Mouse (Mus musculus) right cerebral cortex, postnatal 14 days (tissue): ENCODE measurements around the gene Gsdma.

Experiments used
- DNase-seq: peaks from one replicate; pipeline ENCODE4 v3.0.0; 2022

Gene Gsdma

GRCm38 (mm10) chr11:98681786-98682745 is 17.9 kb downstream of the Gsdma start, which contains the start of gene Psmd3:
Gene Psmd3, plus strand, starts transcription at chr11:98682554.
- DNase-seq: peak; percentile 92

GRCm38 (mm10) chr11:98682811-98683210 is 18.7 kb downstream of the Gsdma start:
- no peak for DNase-seq

GRCm38 (mm10) chr11:98685642-98686041 is 21.5 kb downstream of the Gsdma start:
- DNase-seq: no peak

- DNase-seq: no peak
These were observed 22.8 kb downstream of the Gsdma start for GRCm38 (mm10) chr11:98686976-98687375.

DNA sequence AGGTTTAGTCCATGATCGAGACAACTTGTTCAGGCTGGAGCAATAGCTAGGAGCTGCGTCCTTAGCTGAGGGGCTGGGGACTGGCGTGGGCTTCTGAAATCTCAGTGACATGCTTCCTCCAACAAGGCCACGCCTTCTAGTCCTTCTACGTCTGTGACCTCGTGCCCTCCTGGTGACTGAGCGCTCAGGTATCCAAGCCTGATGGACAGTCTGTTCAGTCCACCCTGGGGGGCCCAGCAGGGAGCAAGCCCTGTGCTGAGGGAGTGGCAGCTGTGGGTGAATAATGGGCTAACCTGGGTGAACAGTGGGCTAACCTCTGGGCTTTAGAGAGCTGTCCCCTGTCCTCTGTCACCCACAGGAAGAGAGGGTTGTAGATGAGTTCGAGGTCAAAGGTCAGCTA is 23.9 kb downstream of the Gsdma start:
- no peak for DNase-seq

GRCm38 (mm10) chr11:98693201-98693600 is 29.1 kb downstream of the Gsdma start:
- no peak for DNase-seq

DNA sequence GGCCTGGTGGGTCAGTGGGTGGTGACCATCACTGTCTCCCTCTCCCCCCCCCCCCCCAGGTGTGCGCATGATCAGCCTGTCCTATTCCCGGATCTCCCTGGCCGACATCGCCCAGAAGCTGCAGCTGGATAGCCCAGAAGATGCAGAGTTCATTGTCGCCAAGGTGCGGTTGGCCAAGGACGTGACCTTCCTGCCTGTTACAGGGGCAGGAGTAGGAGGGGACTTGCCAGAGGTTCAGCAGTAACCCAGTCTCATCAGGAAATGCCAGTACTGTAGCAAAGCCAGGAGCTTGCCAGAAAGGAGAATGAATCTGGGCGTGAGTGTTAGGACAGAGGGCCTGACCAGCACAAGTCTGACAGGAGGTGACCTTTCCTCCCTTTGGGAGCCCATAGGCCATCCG is 29.6 kb downstream of the Gsdma start:
- DNase-seq: no peak

- DNase-seq: no peak
These were observed 30.1 kb downstream of the Gsdma start for GRCm38 (mm10) chr11:98694301-98694700.

DNA sequence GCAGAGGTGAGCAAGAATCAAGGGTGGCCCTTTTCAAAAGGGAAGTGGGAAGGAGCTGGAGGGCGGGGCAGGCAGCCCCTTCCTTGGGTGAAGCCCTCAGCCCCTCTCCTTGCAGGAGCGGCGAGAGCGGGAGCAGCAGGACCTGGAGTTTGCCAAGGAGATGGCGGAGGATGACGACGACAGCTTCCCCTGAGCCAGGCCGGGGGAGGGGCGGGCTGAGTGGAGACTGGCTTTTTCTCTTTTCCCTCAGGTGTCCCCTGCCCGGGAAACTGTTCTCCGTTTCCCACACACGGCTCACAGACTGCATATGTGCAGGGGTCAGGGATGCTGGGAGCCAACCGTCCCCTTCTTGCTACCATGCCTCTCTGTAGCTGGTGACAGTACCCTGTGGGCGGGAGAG is 31.3 kb downstream of the Gsdma start:
- peak; percentile 54 for DNase-seq

DNA sequence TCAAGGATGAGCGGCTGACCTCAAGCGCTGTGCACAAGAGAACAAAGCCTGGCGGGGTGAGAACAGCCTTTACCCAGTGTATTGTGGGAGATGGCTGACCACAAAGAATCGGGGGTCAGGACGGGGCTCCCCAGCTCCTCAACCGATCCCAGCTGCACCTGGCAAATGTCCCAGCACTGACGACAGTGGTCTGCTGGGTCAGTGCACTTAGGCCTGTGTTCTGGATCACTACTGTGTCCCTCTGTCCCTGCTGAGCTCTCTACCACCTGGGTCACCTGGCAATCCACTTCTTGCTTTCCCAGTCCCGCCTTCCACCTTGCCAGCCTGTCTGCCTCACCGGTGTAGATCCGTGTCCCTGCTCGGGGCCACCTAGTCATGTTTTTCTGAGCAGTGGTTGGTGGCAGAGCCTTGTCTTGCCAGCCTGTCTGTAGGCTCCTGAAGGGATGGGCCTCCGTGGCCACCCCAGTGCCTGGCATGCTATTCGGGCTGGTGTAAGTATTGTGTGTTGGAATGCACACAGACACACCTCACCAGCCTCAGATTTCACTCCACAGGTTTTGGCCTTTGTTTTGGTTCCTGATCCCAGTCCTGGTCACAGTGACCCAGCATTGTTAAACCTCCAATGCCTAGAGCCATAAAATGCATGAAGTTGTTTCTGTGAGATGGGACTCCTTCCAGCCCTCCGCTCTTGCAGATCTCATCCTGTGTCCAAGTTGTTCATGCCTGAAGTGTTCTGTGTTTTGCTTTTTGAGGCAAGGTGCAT is 32.5 kb downstream of the Gsdma start:
- DNase-seq: no peak

- DNase-seq: no peak
These were observed 33.1 kb downstream of the Gsdma start for GRCm38 (mm10) chr11:98697225-98697624.

DNA sequence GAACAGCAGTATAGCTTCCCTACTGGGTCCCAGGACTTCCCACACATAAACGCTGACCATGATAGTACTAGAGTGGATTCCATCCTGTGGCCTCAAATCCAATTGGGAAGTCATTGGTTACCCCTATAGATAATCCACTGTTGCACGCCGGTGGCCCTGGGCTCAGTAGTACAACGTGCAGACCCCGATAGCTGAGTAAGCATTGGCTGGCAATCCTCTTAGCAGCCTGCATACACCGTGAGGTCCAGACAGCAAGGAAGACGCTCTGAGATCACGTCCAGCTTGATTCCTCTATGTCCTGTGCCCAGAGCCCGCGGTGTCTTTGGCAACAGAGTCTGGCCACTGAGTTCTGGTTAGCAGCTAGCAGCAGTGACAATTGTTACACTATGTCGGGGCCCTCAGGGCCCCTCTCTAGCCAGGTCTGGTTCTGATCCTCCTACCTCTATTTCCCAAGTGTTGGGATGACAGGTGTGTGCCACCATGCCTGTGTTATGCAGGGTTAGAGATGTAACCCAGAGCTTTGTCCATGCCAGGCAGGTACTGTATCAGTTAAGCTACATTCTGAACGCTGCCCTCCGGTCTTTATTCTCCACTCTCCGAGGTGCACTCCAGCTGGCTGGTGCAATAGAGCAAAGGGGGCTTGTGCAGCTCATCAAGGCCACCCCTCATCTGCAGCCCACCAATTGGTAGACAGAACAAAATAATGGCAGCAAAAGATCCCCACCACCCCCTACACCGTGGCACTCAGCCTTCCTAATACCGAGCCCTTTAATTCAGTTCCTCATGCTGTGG is 34.9 kb downstream of the Gsdma start:
- no peak for DNase-seq

GRCm38 (mm10) chr11:98699911-98700310 is 35.8 kb downstream of the Gsdma start:
- peak; percentile 80 for DNase-seq

DNA sequence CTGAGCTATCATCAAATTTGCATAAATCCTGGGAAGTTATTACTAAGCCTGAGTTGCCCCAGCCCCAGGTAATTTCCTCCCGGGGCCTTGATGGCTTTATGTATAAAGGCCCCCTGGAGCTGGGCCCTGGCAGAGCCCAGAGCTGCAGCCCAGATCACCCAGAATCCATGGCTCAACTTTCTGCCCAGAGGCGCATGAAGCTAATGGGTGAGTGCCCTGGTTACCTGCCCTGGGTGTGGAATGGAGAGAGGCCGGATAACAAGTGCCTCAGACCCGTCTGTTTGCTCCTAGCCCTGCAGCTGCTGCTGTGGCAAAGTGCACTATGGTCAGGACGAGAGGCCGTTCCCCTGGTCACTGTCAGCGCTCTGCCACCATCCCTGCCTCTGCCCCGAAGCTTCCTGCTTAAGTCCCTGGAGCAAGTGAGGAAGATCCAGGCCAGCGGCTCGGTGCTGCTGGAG is 37.1 kb downstream of the Gsdma start, which contains the start of gene Csf3:
Gene Csf3 (plus strand): TSS at position 51 of the 458 bp plus-strand sequence.
- no peak for DNase-seq

GRCm38 (mm10) chr11:98702323-98702722 is 38.2 kb downstream of the Gsdma start:
- DNase-seq: no peak

DNA sequence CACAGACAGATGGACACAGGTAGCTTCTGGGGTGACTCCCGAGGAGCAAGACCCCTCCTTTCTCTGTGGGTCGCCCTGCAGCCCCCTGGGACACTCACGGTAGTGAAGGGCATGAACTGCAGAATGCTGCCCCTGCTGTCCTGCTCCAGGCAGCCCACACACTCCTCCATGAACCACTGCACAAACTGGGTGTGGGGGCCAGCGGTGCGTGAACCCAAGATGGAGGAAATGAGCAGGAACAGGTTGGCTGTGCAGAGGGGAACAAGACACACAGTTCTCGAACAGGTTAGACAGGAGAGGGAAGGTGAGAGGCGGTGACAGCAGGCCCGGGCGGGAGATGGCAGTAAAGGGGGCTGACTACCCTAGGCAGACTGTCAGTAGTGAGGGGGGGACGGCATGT is 40.9 kb downstream of the Gsdma start:
- no peak for DNase-seq

GRCm38 (mm10) chr11:98707401-98708281 is 43.5 kb downstream of the Gsdma start:
- no peak for DNase-seq

- DNase-seq: no peak
These were observed 44.3 kb downstream of the Gsdma start for GRCm38 (mm10) chr11:98708282-98708956.

DNA sequence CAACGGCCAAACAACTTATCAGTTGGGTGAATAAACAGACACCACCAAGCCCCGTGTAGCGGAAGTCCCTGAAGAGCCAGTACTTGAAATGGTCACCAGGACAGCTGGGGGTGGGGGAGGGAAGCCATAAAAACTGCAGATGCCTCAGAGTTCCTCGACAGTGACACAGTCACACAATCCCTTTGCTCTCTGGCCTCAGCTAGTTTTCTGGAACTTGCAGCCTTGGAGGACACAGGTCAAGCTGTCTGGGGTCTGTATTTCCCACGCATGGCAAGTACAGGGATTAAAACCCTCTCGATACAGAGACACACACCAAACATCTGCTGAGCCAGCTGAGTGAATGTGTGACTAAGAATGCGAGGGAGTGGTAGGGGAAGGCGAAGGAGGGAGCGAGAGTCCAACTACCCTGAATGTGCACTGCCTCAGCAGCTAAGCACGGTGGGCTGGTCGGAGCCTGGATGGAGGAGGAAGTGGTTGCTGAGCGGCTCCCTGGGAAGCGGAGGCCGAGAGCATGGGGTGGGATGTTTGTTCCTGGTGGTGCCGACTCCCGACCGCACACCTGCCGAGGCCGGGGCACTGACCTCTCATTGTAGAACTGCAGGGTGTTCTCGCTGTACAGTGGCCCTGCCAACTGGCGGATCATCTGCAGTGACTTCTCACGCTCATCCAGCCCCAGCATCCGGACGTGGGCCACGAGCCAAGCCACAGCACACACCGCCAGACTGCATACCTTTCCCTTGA is 45.0 kb downstream of the Gsdma start:
- no peak for DNase-seq

GRCm38 (mm10) chr11:98710416-98711045 is 46.4 kb downstream of the Gsdma start:
- DNase-seq: peak; percentile 84
